Mouse (Mus musculus): ENCODE measurements at regions not wholly inside any gene's neighbourhood (a gene's known extent, or its start where the extent isn't known, plus 50 kb on each side); places are given as distances from the start of the nearest gene placed in this dataset.
A peak's percentile ranks its signal among the peaks of the same experiment; 100 is the strongest.

- H3K27ac ChIP-seq (ENCODE audit: insufficient read depth, low read depth, low read length): no peak overlapping the region
- no peak overlapping the region for H3K4me3 ChIP-seq (ENCODE audit: insufficient read depth, low read depth, low read length)
- WGBS: 89% methylated on average over 7 of the region's 7 CpGs
- TF ChIP-seq CTCF (IDR thresholded peaks at IDR 0.05; ENCODE audit: insufficient read depth, low read depth, low read length): no peak
- no peak for TF ChIP-seq POLR2A (IDR thresholded peaks at IDR 0.05; ENCODE audit: insufficient read depth, low read depth, low read length)
- H3K4me1 ChIP-seq (ENCODE audit: control insufficient read depth, insufficient read depth, low read length): no peaks in the 10 kb centered on the region
These were observed 134.1 kb upstream of the Lhx1 start for GRCm38 (mm10) chr11:84659370-84659937.

GRCm38 (mm10) chr11:84653481-84653880 is 128.1 kb upstream of the Lhx1 start:
- WGBS: 58% methylated on average over 8 of the region's 8 CpGs
- TF ChIP-seq CTCF (IDR thresholded peaks at IDR 0.05; ENCODE audit: insufficient read depth, low read depth, low read length): no peak
- no peak for TF ChIP-seq POLR2A (IDR thresholded peaks at IDR 0.05; ENCODE audit: insufficient read depth, low read depth, low read length)
- H3K4me1 ChIP-seq (ENCODE audit: control insufficient read depth, insufficient read depth, low read length): no peaks in the 10 kb centered on the region
- no peak overlapping the region for H3K4me3 ChIP-seq (ENCODE audit: insufficient read depth, low read depth, low read length)
- H3K27ac ChIP-seq (ENCODE audit: insufficient read depth, low read depth, low read length): no peak overlapping the region

GRCm38 (mm10) chr11:84648899-84649298 is 123.6 kb upstream of the Lhx1 start:
- no peak overlapping the region for H3K4me3 ChIP-seq (ENCODE audit: insufficient read depth, low read depth, low read length)

GRCm38 (mm10) chr11:84647104-84647503 is 121.8 kb upstream of the Lhx1 start:
- Histone ChIP-seq H3K27ac (ENCODE audit: insufficient read depth, low read depth, low read length) (no peak overlapping the region), H3K4me1 (ENCODE audit: control insufficient read depth, insufficient read depth, low read length) (peaks cover 7% of the 10 kb centered on the region; the same call in 1 of the 2 replicates), H3K4me3 (ENCODE audit: insufficient read depth, low read depth, low read length) (no peak overlapping the region)
- TF ChIP-seq CTCF (IDR thresholded peaks at IDR 0.05; ENCODE audit: insufficient read depth, low read depth, low read length): no peak
- no peak for TF ChIP-seq POLR2A (IDR thresholded peaks at IDR 0.05; ENCODE audit: insufficient read depth, low read depth, low read length)
- WGBS: 94% methylated on average over 5 of the region's 5 CpGs

More at GRCm38 (mm10) chr11:84648899-84649298, 123.6 kb upstream of the Lhx1 start:
- 89% methylated on average over 5 of the region's 5 CpGs for WGBS
- Histone ChIP-seq H3K27ac (ENCODE audit: insufficient read depth, low read depth, low read length) (no peak overlapping the region), H3K4me1 (ENCODE audit: control insufficient read depth, insufficient read depth, low read length) (no peaks in the 10 kb centered on the region)
- TF ChIP-seq CTCF (IDR thresholded peaks at IDR 0.05; ENCODE audit: insufficient read depth, low read depth, low read length) (no peak), POLR2A (IDR thresholded peaks at IDR 0.05; ENCODE audit: insufficient read depth, low read depth, low read length) (no peak)

- 53% methylated on average over 5 of the region's 5 CpGs for WGBS
- H3K27ac ChIP-seq (ENCODE audit: insufficient read depth, low read depth, low read length): no peak overlapping the region
- TF ChIP-seq POLR2A (IDR thresholded peaks at IDR 0.05; ENCODE audit: insufficient read depth, low read depth, low read length): no peak
- no peak for TF ChIP-seq CTCF (IDR thresholded peaks at IDR 0.05; ENCODE audit: insufficient read depth, low read depth, low read length)
- H3K4me3 ChIP-seq (ENCODE audit: insufficient read depth, low read depth, low read length): no peak overlapping the region
- H3K4me1 ChIP-seq (ENCODE audit: control insufficient read depth, insufficient read depth, low read length): peaks cover 8% of the 10 kb centered on the region; the same call in 1 of the 2 replicates
These were observed 117.7 kb upstream of the Lhx1 start for GRCm38 (mm10) chr11:84643107-84643372.

- WGBS: 3% methylated on average over 63 of the region's 67 CpGs
- TF ChIP-seq CTCF (IDR thresholded peaks at IDR 0.05; ENCODE audit: insufficient read depth, low read depth, low read length): no peak
- TF ChIP-seq POLR2A (IDR thresholded peaks at IDR 0.05; ENCODE audit: insufficient read depth, low read depth, low read length): no peak
- Histone ChIP-seq H3K4me1 (ENCODE audit: control insufficient read depth, insufficient read depth, low read length) (peaks cover 8% of the 10 kb centered on the region; the same call in 1 of the 2 replicates), H3K27ac (ENCODE audit: insufficient read depth, low read depth, low read length) (no peak overlapping the region), H3K4me3 (ENCODE audit: insufficient read depth, low read depth, low read length) (peak overlapping the region; percentile 49)
These were observed 117.2 kb upstream of the Lhx1 start for GRCm38 (mm10) chr11:84642300-84643106.

GRCm38 (mm10) chr11:84641601-84642000 is 116.3 kb upstream of the Lhx1 start:
- no peak overlapping the region for H3K27ac ChIP-seq (ENCODE audit: insufficient read depth, low read depth, low read length)

GRCm38 (mm10) chr11:84638353-84638752 is 113.0 kb upstream of the Lhx1 start:
- no peak for TF ChIP-seq CTCF (IDR thresholded peaks at IDR 0.05; ENCODE audit: insufficient read depth, low read depth, low read length)
- no peak for TF ChIP-seq POLR2A (IDR thresholded peaks at IDR 0.05; ENCODE audit: insufficient read depth, low read depth, low read length)
- Histone ChIP-seq H3K27ac (ENCODE audit: insufficient read depth, low read depth, low read length) (no peak overlapping the region), H3K4me1 (ENCODE audit: control insufficient read depth, insufficient read depth, low read length) (peaks cover 10% of the 10 kb centered on the region; the same call in 1 of the 2 replicates), H3K4me3 (ENCODE audit: insufficient read depth, low read depth, low read length) (no peak overlapping the region)
- WGBS: 43% methylated on average over 9 of the region's 9 CpGs

More at GRCm38 (mm10) chr11:84641601-84642000, 116.3 kb upstream of the Lhx1 start:
- TF ChIP-seq CTCF (IDR thresholded peaks at IDR 0.05; ENCODE audit: insufficient read depth, low read depth, low read length) (no peak), POLR2A (IDR thresholded peaks at IDR 0.05; ENCODE audit: insufficient read depth, low read depth, low read length) (no peak)
- H3K4me1 ChIP-seq (ENCODE audit: control insufficient read depth, insufficient read depth, low read length): peaks cover 10% of the 10 kb centered on the region; the same call in 1 of the 2 replicates
- WGBS: 45% methylated on average over 5 of the region's 5 CpGs
- H3K4me3 ChIP-seq (ENCODE audit: insufficient read depth, low read depth, low read length): no peak overlapping the region

GRCm38 (mm10) chr11:84637268-84637667 is 111.9 kb upstream of the Lhx1 start:
- WGBS: 34% methylated on average over 8 of the region's 8 CpGs

More at GRCm38 (mm10) chr11:84637268-84637667, 111.9 kb upstream of the Lhx1 start:
- Histone ChIP-seq H3K27ac (ENCODE audit: insufficient read depth, low read depth, low read length) (no peak overlapping the region), H3K4me3 (ENCODE audit: insufficient read depth, low read depth, low read length) (no peak overlapping the region), H3K4me1 (ENCODE audit: control insufficient read depth, insufficient read depth, low read length) (peaks cover 5% of the 10 kb centered on the region; the same call in 1 of the 2 replicates)
- TF ChIP-seq POLR2A (IDR thresholded peaks at IDR 0.05; ENCODE audit: insufficient read depth, low read depth, low read length): no peak
- TF ChIP-seq CTCF (IDR thresholded peaks at IDR 0.05; ENCODE audit: insufficient read depth, low read depth, low read length): no peak

All from olfactory bulb, adult 2 months (tissue).